Mouse (Mus musculus): ENCODE results near the gene Zfp775.

The Zfp775 gene

DNA sequence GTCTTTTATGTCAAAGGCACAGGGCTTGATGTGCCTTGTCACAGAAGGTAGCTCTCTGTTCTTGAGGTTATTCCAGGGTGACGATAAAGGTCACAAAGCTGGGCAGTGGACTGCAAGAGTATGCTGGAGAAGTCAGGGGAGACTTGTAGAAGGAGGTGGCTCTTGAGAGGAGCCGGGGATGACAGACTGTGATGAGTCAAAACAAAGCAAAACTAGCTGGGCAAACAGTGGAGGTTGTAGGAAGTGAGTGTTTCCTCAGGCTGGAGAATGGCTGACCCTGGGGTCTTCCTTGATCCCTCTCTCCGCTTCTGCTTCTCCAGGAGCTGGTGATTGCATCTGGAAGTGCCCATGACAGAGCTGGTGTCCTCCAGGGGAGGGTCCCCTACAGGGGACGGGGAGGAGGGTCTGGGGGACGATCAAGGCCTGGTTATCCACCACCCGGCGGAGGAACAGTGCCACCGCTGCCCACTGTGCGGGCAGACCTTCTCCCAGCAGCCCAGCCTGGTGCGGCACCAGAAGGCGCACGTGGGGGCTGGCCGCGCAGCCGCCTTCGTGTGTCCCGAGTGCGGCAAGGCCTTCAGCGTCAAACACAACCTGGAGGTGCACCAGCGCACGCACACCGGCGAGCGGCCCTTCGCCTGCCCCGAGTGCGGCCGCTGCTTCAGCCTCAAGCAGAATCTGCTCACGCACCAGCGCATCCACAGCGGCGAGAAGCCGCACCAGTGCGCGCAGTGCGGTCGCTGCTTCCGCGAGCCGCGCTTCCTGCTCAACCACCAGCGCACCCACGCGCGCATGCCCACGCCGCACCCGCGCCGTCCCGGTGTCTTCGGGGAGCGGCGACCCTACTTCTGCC is 27.2 kb downstream of the Zfp775 start:
- DNase-seq, result peak; percentile 57

GRCm38 (mm10) chr6:48629661-48630034 is 27.8 kb downstream of the Zfp775 start:
- DNase-seq, result peak; percentile 65

GRCm38 (mm10) chr6:48630831-48631230 is 29.0 kb downstream of the Zfp775 start:
- DNase-seq, result no peak

- no peak for DNase-seq
Measured at GRCm38 (mm10) chr6:48635105-48635504, 33.2 kb downstream of the Zfp775 start.

DNA sequence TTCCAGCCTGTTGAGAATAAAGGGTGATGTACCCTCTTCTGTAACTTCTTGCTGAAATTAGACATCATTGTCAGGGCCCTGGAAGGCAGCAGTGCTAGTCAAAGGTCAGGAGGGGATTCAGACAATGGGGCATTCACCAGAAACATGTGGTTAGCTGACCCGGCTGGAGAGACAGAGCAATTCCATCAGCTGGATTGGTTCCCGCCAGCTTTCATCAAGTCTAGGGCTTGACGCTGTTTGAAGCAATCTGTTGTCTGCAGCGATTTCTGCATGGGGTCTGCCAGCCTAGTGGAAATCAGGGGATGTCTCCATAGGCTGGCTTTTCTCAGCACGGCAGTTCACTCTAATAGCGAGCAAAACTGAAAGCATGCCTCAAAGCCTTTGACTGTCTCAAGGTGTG is 34.7 kb downstream of the Zfp775 start:
- DNase-seq, result no peak

DNA sequence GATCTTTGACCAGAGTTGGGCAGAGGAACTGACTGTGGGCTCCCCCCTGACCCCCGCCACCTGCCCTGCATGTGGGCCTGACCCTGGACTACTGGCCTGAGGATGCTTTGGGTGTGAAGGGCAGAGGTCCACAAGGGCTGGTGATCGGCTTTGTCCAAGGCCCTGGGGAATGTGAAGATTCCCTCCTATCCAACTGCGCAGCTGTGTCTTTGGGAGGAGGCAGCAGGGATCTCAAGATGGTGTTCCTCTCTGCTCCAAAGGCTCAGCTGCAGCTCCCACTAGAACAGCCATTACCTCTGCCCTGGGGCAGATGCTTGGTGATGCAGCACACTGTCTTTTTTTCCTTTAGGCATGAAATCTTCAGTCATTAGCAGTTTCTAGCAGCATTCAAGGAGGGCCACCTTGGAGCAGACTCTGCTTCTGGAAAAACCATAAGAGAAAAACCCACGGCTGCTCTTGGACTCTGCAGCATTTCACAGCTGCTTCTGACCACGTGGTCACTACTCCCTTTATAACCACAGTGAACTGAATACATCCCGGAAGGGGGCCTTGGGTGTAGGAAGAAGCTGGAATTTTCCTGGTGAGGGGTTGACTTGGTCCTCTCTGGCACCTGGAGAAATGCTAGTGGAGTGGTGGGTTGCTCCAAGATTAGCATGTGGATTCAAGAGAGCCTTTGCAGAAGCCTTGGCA is 36.1 kb downstream of the Zfp775 start:
- DNase-seq, result no peak

- no peak for DNase-seq
Measured at GRCm38 (mm10) chr6:48638553-48638952, 36.7 kb downstream of the Zfp775 start.

GRCm38 (mm10) chr6:48641391-48641790 is 39.5 kb downstream of the Zfp775 start:
- no peak for DNase-seq

DNA sequence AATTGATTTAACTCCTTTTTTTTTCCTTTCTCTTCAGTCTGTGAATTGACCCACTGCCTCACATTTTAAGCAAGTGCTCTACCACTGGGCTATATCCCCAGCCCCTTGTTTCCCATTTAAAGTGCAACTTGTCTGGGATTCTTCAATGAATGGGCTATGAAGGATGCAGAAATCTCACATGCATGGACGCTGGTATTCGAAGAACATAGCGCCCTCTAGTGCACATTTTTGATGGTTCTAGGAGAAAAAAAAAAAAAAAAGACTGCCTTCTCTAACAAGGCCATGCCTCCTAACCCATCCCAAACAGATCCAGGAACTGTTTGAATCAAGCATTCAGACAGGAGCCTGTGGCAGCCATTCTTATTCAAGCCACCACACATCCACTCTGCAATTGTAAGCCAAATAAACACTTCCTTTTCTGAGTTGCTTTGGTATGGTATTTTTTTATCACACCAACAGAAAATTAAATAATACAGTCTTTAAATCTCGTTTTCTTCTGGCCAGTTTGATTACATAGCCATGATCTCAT is 41.0 kb downstream of the Zfp775 start:
- no peak for DNase-seq

DNA sequence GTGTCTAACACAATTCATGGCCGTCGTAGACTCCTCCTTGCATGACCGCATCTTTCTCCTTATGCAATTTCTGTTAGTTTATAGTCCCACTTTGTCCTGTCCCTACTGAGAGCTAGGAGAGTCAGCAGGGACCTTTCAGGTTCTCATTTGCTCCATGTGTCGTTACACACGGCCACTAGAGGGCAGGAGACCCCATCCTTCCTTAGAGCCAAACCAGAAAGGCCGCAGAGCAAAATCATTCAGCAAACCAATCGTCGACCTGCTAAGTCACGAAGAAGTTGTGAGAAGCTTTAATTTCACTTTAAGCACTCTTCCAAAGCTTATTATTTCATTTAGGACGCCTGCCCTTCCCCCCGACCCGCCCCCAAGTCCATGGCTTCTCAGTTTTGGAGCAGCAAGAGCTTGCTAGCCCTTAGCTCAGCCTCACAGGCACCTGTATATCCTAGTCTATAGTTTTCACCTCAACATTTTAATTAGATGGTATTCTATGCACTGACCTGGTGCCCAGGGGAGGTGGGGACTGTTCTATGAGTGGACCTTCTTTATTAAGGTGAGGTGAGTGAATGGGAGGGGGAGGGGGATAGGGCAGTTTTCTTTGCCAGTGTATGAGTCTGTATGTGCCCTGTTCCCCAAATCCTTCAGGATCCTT is 43.9 kb downstream of the Zfp775 start:
- DNase-seq, result peak; percentile 83

DNA sequence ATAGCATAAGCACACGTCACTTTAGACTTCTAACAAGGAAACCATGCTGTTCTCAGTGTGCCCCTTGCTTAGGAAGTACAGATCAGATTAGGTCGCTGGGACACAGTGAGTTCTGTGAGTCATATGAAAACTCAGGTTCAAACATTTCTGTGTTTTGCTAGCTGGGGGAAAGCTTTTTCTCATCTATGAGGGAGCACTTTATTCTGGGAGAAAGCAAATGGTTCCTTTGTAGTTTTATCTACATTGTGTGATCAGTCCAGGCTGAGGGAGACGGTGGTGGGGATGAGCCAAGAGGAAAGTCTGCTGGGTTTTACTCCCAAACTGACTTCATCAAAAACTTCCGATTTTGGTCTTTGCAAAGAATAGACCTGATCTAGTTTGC is 44.4 kb downstream of the Zfp775 start:
- DNase-seq, result no peak

- peak; percentile 79 for DNase-seq
Measured at GRCm38 (mm10) chr6:48646995-48647394, 45.1 kb downstream of the Zfp775 start, which contains the start of gene Gimap8. TSS of gene Gimap8 (plus strand) at chr6:48647234.

DNA sequence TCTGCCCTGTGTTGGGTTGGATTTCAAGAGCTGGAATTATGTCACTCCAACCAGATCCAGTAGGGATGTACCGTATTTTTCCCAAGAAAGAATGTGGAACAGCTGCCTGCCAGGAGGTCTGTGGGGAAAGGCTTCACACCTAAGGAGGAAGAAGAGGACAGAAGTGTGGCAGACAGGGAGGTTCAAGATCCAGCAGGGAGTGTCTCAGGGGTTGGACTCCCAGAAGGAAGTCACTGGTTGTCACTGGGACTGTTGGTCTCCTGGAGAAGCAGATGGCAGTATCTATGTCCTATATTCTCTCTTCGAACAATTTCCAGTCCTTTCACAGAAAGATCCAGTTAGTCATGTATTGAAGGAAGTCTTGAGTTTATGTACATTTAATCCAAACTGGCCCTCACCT is 45.7 kb downstream of the Zfp775 start:
- no peak for DNase-seq

DNA sequence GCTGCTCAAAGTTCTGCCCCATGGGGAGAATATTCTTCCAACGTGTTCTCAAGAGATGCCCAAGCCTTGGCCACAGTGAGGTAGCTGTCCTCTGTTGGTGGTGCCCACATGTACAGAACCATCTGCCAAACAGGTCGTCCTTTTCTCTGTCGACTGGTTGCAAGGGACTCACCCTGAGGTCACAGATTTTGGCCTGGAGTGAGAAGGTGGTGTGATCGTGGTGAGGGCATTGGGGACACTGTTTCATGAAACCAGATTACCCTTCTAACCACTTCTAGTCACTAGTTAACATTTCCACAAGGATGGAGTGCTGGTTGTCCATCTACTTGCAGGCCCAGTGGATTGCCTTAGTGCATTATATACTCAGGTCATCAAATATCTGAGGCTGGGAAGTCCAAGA is 46.9 kb downstream of the Zfp775 start:
- no peak for DNase-seq

DNA sequence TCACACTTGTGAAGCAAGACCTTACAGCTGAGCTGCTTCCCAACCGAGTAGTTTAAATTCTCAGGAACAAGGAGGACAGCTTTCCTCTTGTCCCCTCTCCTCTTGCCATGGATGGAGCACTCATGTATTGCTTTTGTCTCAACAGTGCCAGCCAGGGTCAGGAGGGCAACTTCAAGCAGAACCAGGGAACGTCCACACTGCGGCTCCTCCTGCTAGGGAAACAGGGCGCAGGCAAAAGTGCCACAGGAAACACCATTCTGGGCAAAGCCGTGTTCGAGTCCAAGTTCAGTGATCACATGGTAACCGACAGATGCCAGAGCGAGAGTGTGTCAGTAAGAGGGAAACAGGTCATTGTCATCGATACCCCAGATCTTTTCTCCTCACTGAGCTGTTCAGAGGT is 48.2 kb downstream of the Zfp775 start:
- no peak for DNase-seq

DNA sequence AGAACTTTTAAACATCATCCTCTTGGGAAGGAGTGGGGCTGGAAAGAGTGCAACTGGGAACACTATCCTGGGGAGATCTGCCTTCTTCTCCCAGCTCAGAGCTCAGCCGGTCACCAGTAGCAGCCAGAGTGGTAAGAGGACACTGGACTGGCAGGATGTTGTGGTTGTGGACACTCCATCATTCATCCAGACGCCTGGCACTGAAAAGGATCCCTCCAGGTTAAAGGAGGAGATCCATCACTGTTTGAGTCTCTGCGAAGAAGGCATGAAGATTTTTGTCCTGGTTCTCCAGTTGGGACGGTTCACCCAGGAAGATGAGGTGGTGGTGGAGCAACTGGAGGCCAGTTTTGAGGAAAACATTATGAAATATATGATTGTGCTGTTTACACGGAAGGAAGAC is 56.9 kb downstream of the Zfp775 start:
- no peak for DNase-seq

- DNase-seq, result peak; percentile 1
Measured at GRCm38 (mm10) chr6:48664750-48665149, 62.9 kb downstream of the Zfp775 start.

DNA sequence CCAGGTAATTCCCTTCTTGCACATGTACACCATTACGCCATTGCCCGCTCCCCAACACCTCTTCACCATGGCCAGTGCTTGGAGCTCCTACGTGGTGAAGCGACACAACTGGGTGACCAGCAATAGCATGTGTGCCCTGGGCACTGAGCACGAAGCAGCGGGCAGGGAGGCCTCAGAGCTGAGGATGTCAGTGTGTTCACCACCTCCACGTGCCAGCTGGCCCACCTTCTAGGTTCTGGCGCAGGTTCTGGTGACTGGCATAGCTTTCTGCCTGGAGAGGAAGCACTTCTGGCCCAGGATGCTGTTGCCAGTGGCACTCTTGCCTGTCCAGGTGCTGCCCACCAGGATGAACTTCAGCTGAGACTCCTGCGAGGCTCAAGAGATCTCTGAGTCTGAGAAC is 63.6 kb downstream of the Zfp775 start:
- DNase-seq, result no peak

DNA sequence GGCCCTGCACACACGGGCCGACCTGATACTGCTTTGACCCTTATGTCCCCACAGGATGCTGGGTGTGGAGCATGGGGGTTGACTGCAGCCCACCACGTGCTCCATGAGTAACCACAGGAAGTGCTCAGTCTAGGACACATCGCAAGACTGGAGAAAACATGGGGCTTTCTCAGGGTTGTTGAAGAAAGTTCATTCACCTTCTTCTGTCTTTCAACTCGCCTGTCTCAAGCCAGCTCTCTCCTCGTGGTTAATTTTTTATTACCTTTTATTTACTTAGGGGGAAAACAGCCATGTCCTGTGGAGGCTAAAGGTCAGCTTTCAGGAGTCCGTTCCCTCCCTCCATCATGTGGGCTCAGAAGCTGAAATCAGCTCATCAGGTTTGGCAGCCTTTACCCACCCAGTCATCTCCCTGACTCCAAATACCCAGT is 64.3 kb downstream of the Zfp775 start:
- DNase-seq, result peak; percentile 49

DNA sequence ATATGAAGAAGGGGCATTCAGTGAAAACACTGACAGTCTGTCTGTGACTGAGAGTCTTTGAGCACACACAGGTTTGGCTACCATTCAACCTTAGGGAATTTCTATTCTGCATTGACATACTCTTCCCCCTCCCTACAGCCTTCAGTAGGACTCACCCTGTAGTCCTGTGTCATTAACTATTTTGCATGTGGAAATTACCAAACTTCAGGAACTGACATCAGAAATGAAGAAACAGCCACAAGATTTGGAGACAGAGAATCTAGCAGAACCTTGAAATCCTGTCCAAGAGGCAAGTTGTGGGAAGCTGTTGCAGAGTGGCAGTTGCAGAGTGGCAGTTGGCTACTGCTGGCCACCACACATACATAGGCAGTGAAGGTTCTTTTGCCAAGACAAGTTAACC is 66.2 kb downstream of the Zfp775 start:
- no peak for DNase-seq

DNA sequence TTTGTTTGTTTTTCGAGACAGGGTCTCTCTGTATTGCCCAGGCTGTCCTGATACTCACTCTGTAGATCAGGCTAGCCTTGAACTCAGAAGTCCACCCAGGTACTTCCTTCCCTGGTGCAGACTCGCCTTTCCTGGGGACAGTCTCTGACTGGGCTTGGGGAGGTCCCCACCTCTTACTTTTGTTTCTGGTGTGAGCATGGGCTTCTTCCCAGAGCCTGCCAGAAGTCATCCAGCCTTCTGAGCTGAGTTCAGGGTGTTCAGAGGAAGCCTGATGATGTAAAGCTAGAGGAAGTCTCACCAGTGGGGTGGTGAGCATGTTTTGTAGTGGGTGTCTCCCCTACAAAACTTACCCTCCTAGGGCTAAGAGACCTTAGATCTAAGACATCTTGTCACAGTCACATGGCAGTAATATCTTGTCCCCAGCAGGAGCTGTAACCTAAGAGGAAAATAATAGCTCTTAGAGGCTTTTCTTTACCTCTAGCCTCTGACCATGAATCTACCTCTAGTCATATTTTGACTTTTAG is 67.6 kb downstream of the Zfp775 start:
- DNase-seq, result no peak

Measured in kidney, adult 18-20 months (tissue).